Mouse (Mus musculus) E14TG2a.4 (cell line): Measurements from ENCODE around the gene Myof.

Source experiments
- H3K27me3 ChIP-seq: 2 replicates; pipeline ENCODE4 v1.6.1; 2014; ENCODE audit warnings: low read length, control low read depth; ENCODE audit not compliant: insufficient read depth
- H3K36me3 ChIP-seq: 2 replicates; pipeline ENCODE4 v1.6.1; 2014; ENCODE audit warnings: low read length, control low read depth; ENCODE audit not compliant: insufficient read depth
- H3K4me1 ChIP-seq: replicated peaks from 2 replicates; pipeline ENCODE4 v1.6.1; 2014; ENCODE audit warnings: low read depth, low read length, control low read depth
- H3K4me3 ChIP-seq: replicated peaks from 2 replicates; pipeline ENCODE4 v1.5.1; 2014; ENCODE audit warnings: mild to moderate bottlenecking, low read length
- H3K9me3 ChIP-seq: 2 replicates; pipeline ENCODE4 v1.6.1; 2014; ENCODE audit warnings: low read length, control low read depth
- CTCF ChIP-seq: conservative IDR thresholded peaks from 2 replicates; pipeline ENCODE4 v1.5.1; 2014; ENCODE audit warnings: low read length
- NANOG ChIP-seq: IDR thresholded peaks from 2 replicates; pipeline ENCODE4 v1.6.1; 2014; ENCODE audit warnings: borderline replicate concordance, low read length, mixed read lengths
- POU5F1 ChIP-seq: IDR thresholded peaks from 2 replicates; pipeline ENCODE4 v1.6.1; 2014; ENCODE audit warnings: low read length, borderline replicate concordance

Gene Myof

GRCm38 (mm10) chr19:37851590-37852038 is 191.8 kb downstream of the Myof start:
- TF ChIP-seq NANOG: no peak
- TF ChIP-seq POU5F1: no peak
- TF ChIP-seq CTCF: no peak
- no peak overlapping the region for H3K4me3 ChIP-seq
- peaks cover 5% of the 10 kb centered on the region for H3K27me3 ChIP-seq

More at GRCm38 (mm10) chr19:37851590-37852038, 191.8 kb downstream of the Myof start:
- 0 out of 2 replicates have a peak, but pooled peaks cover 3% of the 10 kb centered on the region for H3K4me1 ChIP-seq
- H3K9me3 ChIP-seq: peaks cover 10% of the 10 kb centered on the region; the same call in 1 of the 2 replicates
- no peaks in the 10 kb centered on the region for H3K36me3 ChIP-seq
